Mouse (Mus musculus): ENCODE measurements around the gene Aox4.

The Aox4 gene

GRCm38 (mm10) chr1:58210203-58210602 is at the start of gene Aox4:
Gene Aox4 (plus strand): TSS chr1:58210397.
- DNase-seq, result no peak

- no peak for DNase-seq
Observed at GRCm38 (mm10) chr1:58169893-58170292, 40.3 kb upstream of the Aox4 start.

GRCm38 (mm10) chr1:58188514-58189175 is 21.6 kb upstream of the Aox4 start:
- no peak for DNase-seq

- no peak for DNase-seq
Observed at GRCm38 (mm10) chr1:58194317-58194716, 15.9 kb upstream of the Aox4 start.

GRCm38 (mm10) chr1:58194988-58195387 is 15.2 kb upstream of the Aox4 start:
- no peak for DNase-seq

- DNase-seq, result no peak
Observed at GRCm38 (mm10) chr1:58195541-58195940, 14.7 kb upstream of the Aox4 start.

- no peak for DNase-seq
Observed at GRCm38 (mm10) chr1:58197023-58197422, 13.2 kb upstream of the Aox4 start.

- DNase-seq, result no peak
Observed at GRCm38 (mm10) chr1:58198386-58198785, 11.8 kb upstream of the Aox4 start.

GRCm38 (mm10) chr1:58212805-58213204 is 2.6 kb downstream of the Aox4 start:
- DNase-seq, result no peak

- no peak for DNase-seq
Observed at GRCm38 (mm10) chr1:58213838-58214237, 3.6 kb downstream of the Aox4 start.

GRCm38 (mm10) chr1:58215353-58215752 is 5.2 kb downstream of the Aox4 start:
- DNase-seq, result no peak

- no peak for DNase-seq
Observed at GRCm38 (mm10) chr1:58215956-58216532, 5.8 kb downstream of the Aox4 start.

- peak; percentile 1 for DNase-seq
Observed at GRCm38 (mm10) chr1:58221070-58221469, 10.9 kb downstream of the Aox4 start.

- DNase-seq, result no peak
Observed at GRCm38 (mm10) chr1:58221879-58222278, 11.7 kb downstream of the Aox4 start.

- DNase-seq, result no peak
Observed at GRCm38 (mm10) chr1:58228086-58228485, 17.9 kb downstream of the Aox4 start.

GRCm38 (mm10) chr1:58228916-58229315 is 18.7 kb downstream of the Aox4 start:
- DNase-seq, result no peak

GRCm38 (mm10) chr1:58229774-58230173 is 19.6 kb downstream of the Aox4 start:
- no peak for DNase-seq

- no peak for DNase-seq
Observed at GRCm38 (mm10) chr1:58230542-58230941, 20.3 kb downstream of the Aox4 start.

- DNase-seq, result no peak
Observed at GRCm38 (mm10) chr1:58235405-58235804, 25.2 kb downstream of the Aox4 start.

- DNase-seq, result no peak
Observed at GRCm38 (mm10) chr1:58237527-58238299, 27.5 kb downstream of the Aox4 start.

GRCm38 (mm10) chr1:58238440-58238839 is 28.2 kb downstream of the Aox4 start:
- no peak for DNase-seq

- no peak for DNase-seq
Observed at GRCm38 (mm10) chr1:58238961-58239360, 28.8 kb downstream of the Aox4 start.

- DNase-seq, result no peak
Observed at GRCm38 (mm10) chr1:58240347-58240746, 30.1 kb downstream of the Aox4 start.

- DNase-seq, result no peak
Observed at GRCm38 (mm10) chr1:58244487-58244886, 34.3 kb downstream of the Aox4 start.

Measured in cerebellum, adult 8-10 months (tissue).